Mouse (Mus musculus): ENCODE data around the gene Suds3.

Gene Suds3

DNA sequence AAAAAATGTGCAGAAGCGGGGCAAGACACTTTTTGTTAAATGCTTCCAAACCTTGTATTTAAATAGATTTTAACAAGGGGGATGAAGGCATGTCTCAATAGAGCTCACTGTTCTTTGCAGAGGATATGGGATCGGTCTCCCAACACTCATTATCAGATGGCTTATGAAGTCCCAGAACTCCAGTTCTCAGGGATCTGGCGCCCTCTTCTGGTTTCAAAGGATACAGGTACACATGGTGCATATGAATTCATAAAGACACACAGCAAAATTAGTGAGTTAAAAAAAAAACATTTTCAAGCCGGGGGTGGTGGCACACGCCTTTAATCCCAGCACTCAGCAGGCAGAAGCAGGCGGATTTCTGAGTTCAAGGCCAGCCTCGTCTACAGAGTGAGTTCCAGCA, 2.6 kb downstream of the Suds3 start:
- no peak for DNase-seq (ENCODE audit: low spot score)

DNA sequence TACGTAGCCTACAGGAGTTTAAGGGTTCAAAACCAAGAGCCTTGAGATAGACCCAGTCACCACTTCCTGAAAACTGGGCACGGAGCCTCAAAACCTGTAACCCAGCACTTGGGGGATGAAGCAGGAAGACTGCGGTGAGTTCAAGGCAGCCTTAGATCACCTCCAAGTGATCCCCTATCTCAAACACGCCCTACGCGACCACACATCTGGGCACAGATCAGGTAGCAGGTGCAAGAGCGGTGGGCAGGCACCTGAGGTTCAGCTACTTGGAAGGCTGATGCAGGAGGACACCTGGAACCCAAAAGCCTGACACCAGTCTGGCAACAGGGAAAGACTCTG, 4.2 kb downstream of the Suds3 start:
- DNase-seq (ENCODE audit: low spot score): no peak

DNA sequence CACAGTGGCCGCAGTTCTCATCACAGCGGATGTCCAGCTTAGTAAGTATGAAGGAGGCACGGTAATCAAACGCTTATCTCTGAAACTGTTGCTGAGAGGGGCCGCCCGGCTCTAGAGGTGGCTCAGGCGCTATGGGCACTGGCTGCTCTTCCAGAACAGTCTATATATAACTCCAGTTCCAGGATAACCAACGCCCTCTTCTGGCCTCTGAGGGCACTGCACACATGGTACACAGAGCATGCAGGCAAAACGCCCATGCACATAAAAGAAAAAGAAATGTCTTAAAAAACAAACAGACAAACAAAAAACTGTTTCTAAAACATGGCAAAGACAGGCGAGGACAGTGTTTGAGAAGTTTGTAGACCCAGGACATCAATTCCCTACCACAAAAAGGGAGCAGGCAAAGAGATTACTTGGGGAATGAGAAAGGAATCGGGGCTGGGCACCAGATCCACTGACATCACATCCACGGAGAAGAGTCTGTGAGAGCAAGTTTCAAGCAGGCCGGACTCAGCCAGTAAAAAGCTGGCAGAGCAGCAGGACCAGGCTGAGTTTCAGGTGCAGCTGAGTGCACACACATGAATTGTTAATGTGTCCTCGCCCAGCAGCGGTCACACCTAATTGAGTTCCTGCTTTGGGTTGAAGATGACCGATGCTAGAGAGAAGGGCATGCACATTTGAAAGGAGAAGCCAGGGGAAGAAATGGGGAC, 4.7 kb downstream of the Suds3 start:
- DNase-seq (ENCODE audit: low spot score): no peak

DNA sequence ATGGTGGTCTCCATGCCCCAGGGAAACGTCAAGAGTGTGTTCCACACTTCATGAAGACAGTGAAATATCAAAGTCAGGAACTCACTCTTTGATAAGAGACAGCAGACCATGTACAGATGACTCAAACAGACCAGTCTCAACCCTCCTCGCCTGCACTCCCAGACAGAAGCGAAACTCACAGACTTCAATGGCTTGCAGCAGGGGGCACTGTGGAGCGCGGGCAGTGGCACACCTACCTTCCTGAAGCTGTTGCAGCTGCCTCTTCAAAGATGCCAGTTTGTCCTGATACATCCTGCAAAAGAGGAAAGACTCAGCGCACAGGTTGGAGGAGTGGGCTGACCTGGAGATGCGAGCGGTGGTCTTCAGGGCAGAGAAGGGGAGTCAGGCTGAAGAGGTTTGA, 6.4 kb downstream of the Suds3 start:
- no peak for DNase-seq (ENCODE audit: low spot score)

DNA sequence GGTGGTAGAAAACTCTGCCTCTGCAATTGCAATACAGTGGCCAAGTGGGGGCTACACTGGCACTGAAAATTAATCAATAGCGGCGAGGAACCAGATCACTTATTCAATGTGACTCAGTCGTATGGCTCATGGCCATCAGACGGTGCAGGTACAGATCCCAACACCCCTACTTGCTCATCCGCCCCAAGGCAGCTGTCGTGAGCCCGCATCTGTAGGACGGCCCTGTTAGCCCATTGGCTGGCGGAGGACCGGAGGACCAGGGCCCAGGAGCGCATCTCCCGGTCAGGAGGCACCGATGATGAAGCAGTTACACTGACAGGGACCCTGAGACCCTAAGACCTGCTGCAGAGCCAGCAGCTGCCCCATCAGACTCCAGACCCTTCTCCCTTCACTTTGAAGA, 7.2 kb downstream of the Suds3 start:
- no peak for DNase-seq (ENCODE audit: low spot score)

DNA sequence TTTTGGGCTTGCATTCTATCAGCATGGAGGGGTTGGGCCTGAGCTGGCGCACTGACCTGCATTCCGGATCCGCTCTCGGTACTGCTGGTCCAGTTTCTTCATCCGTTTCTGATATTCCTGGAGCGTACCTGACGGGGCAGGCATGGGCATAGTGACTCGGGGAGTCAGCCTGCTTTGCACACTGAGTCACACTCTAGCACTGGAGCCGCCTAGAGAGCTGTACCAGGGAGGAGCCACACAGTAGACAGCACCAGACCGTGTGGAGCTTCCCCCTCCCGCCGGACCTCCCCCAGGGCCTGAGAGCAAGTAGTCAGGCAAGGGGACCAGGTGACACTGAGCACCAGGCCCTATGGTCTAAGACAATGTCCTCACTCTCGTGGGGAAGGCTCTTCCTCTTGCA, 7.6 kb downstream of the Suds3 start:
- DNase-seq (ENCODE audit: low spot score): no peak

DNA sequence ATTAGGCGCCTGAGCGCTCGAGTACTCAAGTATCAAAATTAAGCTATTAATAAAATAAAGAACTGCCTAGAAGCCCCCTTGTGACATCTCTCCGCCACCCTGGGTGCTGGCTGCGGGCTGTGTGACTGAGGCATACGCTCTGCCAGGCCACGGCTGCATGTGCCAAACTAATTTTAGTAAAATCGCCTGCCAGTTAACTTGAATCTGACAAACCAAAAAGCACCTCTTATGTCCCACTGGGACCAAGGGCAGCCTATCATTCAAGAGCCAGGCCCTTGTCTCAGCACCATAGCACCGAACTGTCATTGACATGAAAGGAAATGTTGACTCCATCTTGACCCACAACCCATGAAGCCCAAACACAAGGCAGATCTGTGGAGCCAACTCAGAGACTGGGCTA, 10.2 kb downstream of the Suds3 start:
- no peak for DNase-seq (ENCODE audit: low spot score)

DNA sequence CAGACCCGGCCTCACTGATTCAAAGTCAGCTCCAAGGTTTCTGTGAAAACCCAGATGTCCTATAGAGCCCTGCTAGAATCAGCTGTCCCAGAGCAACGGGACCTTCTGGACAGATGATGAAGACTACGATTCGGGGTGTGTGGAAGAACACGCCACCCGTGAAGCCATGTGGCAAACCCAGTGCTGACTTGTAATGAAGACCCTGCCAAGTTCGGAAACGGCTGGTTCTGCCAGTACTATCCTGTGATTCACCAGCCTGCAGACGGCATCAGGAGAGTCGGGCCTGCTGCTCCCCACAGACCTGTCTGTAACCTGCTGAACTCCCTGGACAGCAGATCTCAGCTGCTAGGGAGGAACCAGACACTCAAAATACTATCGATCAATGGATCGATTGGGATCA, 11.6 kb downstream of the Suds3 start:
- no peak for DNase-seq (ENCODE audit: low spot score)

DNA sequence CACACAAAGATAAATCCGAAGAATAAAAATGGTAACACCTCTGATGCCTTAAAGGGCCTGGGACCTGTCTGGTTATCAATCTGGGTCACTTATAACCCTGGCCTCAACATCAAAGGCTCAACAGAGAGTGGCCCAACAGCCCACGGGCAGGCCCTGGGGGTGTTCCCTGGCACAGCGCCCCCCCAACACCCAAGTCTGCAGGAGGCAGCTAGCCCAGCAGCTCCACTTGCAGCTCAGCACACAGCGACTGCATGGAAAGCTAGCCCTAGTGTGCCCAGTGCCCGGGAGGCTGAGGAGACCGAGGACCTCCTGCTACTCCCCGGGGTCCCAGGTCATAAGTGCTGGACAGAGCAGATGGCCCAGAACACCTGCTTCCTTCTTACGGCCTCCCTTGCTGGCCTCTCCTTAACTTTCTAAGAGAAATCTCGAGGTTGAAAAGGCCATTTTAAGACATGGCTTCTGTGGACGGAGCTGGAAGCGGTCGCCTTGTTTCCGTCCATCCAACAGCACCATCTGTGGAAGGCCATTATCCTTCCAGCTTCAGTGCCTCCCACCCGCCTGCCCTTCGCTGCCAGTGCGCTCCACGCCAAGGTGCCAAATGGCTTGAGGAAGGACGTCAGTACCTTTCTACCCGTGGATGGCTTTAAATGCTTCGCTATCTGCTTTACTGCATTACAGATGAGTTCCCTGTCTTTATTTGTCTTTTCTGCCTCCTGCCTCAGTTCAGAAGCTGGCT, 12.6 kb downstream of the Suds3 start:
- DNase-seq (ENCODE audit: low spot score): no peak

DNA sequence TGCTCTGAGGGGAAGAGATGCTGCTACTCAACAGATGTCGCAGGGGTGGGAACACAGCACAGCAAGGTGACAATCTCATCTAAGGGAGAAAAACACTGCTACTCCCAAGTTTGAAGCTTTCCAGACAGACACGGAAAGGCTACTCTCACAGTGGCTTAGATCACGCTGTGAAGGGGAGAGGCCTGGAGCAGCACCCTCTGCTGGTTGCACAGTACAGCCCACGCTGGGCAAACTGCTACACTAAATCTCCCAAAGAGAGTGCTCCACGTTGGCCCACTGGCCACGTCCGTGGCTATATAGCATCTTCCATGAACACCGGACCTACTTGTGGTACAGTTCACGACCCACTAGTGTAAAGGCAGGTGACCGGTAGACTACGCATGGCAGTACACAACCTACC, 16.2 kb downstream of the Suds3 start:
- DNase-seq (ENCODE audit: low spot score): no peak

DNA sequence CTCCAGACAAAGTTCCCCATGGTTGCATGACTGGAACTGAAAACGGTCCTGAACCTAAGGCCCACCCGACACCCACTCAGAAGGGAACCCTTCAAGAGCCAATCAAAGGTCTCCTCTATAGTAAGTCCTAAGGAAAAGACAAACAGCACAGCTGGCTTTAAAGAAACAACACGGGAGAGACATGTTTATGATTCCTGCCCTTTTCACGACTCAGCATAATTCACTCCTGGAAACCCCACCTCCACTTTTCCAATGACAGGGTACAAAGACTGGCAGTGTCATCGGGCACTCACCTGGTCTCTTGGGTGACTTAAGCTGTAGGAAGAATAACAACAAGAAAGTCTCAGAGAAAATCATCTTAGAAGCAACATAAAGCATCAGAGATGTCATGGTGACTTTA, 16.9 kb downstream of the Suds3 start:
- DNase-seq (ENCODE audit: low spot score): no peak

DNA sequence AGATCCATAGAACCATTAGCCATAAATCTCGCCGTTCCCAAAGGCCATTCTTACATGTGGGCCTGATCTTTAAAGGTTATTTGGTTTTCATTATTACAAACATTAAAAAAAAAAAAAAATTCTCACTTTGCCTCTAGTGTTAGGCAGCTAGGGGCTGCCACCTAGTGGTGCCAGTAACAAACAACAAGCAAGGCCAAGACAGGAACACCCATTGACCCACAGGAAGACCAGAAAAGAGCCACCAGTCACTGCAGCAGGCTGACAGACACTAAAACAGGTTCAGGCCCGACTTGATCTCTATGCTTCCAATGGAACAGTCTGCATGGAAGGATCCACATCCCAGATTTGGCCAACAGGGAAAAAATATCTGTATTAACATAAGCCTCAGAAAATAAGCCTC, 19.2 kb downstream of the Suds3 start:
- DNase-seq (ENCODE audit: low spot score): no peak

DNA sequence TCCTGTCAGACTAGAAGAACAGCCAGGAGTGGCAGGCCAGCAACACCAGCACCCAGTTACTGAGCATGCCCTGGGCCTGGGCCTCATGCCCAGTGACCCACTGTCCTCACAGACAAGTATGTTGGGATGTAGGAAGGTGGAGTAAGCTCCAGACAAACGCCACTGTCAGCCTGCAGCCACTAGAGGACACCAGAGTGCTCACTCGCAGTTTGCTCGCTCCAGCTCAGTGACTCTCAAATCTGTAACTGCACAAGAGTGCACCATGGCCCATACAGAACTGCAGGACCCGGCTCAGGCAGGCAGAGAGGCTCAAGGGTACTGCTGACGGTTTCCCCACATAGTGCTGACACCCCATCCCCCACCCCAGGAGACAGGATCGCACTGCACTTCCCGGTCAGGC, 21.5 kb downstream of the Suds3 start:
- DNase-seq (ENCODE audit: low spot score): no peak

DNA sequence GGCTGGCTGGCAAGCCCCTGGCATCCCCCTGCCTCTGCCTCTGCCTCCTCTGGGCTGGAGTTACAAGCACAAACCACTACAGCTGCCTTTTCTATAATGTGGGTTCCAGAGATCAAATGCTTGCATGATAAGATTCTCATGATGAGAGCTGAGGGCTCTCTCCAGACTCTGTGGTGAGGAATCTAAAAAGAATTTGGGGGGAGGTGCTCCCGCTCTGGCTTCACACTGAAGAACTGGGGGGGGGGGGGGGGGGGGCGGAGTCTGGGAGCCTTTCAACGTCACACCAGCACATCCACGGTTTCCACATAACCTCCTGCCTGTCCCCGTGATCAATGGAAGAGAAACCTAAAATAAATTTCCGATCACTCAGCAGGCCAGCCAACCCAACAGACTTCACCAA, 26.1 kb downstream of the Suds3 start:
- no peak for DNase-seq (ENCODE audit: low spot score)

DNA sequence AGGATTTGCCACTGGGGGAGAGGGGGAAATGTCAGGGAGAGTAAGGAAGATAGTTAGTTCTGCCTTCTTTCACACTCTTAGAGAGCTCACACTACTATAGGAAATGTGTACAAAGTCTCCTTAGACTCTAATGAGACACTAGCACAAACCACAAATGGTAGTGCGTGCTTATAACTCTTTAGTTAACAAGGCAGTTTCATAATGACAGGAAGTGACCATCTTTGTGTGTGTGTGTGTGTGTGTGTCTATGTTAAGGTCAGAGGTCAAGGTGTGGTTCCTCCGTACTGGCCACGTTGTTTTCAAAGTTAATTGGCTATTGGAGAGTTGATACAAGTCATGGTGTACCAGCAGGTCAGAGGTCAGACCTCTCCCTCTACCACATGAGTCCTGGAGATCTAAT, 26.8 kb downstream of the Suds3 start:
- no peak for DNase-seq (ENCODE audit: low spot score)

DNA sequence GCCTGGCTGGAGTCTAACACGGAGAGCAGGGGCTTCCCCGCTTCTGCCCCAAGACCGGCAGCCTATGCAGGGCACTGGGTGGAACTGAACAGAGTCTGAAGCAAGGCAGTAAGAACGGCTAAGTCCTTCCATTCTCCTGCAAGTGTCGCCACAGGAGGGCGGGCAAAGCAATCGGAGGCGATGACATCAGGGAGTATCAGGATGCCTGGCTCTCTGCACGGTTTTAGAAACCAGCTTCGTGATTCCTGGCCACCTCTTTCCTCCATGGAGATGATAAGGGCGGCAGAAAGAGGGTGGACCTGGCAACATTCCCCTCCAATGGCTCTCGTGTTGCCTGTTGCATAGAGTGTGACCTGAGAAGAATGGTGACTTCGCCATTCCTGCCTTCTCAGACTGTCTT, 28.2 kb downstream of the Suds3 start:
- DNase-seq (ENCODE audit: low spot score): no peak

DNA sequence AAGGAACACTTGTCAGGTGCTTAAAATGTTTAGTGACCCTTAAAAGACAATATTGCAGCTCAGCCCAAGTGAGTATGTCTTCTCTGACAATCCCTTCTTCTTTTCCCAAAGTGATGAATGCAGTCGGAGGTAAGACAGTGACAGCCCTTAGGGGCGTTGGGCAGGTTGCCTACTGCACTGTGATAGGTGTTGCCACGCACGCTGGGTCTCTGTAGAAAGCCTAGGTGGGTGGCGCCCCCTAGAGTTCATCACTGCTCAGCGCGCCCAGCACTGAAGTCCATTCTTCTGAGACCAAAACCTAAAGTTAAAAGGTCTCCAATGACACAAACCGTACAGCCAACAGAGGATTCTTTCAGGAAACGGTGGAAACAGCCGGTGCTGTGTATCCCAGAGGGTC, 46.4 kb downstream of the Suds3 start:
- DNase-seq (ENCODE audit: low spot score): no peak

DNA sequence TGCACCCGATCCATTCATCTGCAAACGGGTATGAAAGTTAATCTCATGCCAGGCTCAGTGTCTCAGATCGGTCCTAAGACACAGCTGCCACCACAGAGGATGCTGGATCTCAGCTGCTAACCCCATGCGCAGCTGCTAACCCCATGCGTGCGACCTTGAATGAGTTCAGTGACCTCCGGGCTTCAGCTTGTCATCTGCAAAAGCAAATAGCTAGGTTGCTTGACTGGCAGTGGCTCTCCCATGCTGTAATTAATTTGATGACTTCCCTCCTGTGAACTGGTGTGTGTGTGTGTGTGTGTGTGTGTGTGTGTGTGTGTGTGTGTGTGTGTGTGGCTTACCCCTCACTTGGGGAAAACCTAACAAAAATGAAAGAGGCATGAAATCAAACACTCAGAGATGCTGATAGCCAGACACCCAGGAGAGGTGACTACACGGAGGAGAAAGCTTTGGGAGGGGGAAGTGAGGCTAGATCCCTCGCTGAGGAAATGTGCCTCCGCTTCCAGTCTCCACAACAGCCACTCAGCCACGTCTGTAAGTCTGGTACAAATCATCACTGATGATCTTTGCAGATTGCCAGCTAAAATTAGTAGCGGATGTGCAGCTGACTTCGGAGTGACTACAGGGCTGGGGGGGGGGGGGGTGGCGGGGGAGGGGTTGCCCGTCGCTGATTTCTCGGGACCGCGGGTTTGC, 47.0 kb downstream of the Suds3 start:
- DNase-seq (ENCODE audit: low spot score): no peak

DNA sequence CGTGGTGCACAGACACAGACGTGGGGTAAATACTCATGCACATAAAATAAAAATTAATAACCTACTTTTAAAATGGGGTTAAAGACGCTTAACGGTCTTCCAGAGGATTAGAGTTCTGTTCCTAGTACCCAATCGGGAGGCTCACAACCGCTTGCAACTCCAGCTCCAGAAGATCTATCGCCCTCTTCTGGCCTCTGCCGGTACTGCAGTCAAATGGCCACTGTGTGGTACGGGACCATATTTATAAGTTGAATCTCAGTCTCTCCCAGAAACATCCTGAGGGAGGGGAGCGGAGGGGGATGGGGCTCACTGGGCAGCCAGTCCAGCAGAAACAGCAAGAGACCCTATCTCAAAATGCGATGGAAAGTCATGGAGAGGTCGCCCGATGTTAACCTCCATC, 47.7 kb downstream of the Suds3 start:
- DNase-seq (ENCODE audit: low spot score): no peak

DNA sequence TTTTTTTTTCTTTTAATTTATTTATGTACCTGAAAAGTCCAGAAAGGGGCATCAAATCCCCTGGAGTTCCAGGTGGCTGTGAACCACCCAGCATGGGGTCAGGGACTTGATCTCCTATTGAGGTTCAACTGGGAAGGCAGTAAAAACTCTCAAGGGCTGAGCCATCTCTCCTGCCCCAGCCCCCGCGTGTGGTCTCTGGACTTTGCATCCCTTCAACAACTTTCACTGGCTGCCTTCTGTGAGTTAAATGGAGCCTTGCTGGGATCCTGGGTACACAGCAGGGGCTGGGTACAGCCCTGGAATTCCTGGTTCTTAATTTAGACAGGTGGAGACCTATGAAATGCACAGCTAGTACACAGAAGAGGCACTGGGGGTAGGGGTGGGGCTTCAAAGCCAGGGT, 54.7 kb downstream of the Suds3 start:
- DNase-seq (ENCODE audit: low spot score): no peak

DNA sequence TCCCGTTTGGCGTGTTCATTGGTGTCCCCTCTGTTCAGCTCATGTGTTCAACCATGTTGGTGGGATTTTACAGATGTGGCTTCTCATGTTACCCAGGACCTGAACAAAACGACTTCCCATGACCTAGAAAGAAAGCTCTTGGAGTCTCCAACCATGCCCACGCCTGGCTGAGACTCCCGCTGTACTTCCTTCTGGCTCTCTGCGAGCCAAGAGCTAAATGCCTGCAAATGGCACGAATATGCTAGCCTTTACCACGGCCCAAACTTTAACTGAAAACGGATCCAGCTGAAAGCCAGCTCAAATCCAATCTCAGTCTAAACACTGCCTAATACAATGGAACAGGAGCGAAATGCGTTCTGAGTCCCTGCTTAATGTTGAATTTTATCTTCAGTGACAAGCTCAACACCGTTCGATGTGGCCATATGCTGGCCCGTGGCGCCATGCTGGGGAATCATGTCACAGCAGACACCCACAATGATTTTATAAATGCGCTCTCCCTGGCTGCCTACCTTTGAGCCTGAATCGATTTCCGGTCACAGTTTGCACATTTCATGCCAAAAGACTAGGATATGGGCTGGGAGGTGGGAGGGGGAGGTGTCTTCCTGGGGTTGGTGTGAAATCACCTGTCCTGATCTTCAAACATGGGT, 55.3 kb downstream of the Suds3 start:
- no peak for DNase-seq (ENCODE audit: low spot score)

DNA sequence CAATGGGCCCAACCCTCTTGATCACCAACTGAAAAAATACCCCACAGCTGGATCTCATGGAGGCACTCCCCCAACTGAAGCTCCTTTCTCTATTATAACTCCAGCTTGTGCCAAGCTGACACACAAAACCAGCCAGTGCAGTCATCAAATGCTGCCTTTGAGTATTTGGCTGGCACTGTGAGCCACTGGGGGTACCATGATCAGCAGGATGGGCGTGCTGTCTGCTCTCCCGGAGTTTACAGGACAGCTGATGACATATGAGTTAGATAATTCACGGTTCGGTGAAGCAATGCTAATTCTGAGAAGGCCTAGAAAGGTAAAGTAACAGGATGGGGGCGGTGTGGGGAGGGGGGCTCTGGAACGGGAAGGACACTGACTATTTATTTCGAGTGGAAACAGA, 66.0 kb downstream of the Suds3 start:
- DNase-seq (ENCODE audit: low spot score): no peak

DNA sequence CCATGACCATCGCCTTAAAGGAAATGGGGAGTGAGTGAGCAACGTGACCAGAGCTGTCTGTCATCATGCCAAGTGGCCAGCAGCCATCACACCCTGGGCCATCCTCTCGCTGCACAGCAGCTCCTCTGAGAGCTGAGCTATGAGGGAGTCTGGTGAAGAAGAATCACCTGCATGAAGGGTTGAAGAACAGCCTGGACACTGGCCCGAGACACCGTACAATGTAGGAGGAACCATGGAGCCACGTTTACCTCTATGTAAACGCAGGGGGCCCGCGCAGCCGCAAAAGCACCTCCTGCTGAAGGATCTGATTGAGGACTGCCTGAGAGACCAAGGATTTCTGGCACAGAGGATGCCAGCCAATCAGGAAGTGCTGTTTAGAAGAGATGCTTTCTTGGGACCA, 70.8 kb downstream of the Suds3 start:
- DNase-seq (ENCODE audit: low spot score): no peak
